Mouse (Mus musculus) retina, postnatal 1 day (tissue): ENCODE results near the gene Iqcf3.
A peak's percentile ranks its signal among the peaks of the same experiment; 100 is the strongest.
"Not testable (repeated sequence)": the region's sequence is repeated elsewhere in the genome, so short reads cannot be mapped to it uniquely, and the experiment has no call there.

Experiments used
- DNase-seq: peaks from one replicate; pipeline ENCODE4 v3.0.0-alpha.2; 2012

Iqcf3 gene

DNA sequence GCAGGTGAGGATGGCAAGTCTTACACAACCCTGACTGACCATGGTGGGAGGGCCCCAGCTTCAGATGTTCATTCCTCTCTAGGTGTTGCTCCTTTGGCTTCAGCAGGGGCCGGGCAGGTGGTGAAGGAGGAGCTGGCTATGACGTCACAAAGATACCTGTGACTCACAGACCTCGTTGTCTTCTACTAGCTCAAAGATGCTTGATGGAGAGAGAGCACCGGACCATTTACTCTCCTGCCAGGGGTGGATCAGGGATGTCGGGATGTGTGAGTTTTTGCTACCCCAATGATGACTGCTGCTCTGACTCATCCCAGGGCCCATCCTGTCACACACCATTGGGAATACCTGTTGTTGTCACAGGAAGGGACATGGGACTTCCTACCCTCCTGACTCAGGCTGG lies at the start of gene Iqcf3:
Gene Iqcf3 (minus strand): TSS at position 101 of the 400 bp plus-strand sequence.
- DNase-seq = no peak

- no peak for DNase-seq
These were observed 49.3 kb upstream of the Iqcf3 start for GRCm38 (mm10) chr9:106610727-106611126.

DNA sequence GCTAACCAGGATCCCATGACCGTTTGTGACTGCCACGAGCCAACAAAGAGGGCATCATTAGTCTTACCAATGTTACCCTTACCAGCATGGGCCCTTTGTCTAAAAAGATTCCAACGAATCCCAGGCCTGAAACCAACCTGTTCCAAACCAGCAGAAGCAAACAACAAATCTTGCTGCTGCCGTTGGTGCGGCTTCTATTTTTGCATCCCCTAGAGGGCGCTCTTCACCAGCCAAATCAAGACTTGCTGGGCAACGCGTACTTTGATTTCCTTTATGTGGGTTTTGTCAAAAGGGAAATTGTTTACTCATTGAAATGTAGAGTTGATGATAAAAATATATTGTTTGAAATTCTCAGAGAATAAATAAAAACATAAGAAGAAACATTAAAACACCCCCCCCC lies 39.1 kb upstream of the Iqcf3 start:
- peak; percentile 75 for DNase-seq

DNA sequence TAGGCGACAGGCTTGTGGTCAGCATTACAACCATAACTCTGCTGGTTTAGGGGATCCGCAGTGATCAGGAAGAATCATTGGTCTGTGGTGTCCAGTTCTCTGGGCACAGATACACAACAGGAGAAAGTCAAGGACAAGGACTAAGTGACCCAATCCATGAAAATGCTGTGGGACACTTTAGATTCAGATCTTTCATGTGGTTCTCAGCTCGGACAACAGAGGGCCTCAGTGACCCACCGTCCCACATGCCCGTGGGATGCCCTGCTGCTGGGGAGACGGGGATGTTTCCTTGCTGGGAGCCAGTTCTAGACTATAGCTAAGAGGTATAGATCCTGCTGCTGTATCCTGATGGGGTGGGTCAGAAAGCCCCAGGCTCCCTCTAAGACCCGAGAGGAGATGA lies 37.0 kb upstream of the Iqcf3 start:
- DNase-seq = no peak

- DNase-seq = no peak
These were observed 34.4 kb upstream of the Iqcf3 start for GRCm38 (mm10) chr9:106595836-106596235.

DNA sequence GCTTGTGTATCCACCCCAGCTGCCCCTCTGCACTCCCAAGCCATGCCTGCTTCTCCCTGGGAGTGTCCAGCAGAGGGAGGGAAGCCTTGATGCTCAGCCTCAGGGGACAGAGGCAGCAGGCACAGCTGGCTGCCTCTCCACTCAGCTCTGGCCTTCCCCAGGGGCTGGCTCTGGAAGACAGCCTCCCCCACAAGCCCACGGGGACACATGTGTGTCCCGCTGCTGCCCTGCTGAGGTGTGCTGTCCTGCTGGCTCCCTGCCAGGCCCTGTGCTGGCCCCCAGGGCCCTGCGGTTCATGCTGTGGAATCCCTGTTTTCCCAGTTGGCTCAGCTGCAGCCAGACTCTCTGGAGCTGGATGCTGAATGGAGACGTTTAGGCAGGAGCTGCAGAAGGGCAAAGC lies 34.0 kb upstream of the Iqcf3 start:
- DNase-seq = not testable (repeated sequence)

- DNase-seq = no peak
These were observed 30.7 kb upstream of the Iqcf3 start for GRCm38 (mm10) chr9:106592158-106592557.

- DNase-seq = no peak
These were observed 21.1 kb upstream of the Iqcf3 start for GRCm38 (mm10) chr9:106582552-106582951.

DNA sequence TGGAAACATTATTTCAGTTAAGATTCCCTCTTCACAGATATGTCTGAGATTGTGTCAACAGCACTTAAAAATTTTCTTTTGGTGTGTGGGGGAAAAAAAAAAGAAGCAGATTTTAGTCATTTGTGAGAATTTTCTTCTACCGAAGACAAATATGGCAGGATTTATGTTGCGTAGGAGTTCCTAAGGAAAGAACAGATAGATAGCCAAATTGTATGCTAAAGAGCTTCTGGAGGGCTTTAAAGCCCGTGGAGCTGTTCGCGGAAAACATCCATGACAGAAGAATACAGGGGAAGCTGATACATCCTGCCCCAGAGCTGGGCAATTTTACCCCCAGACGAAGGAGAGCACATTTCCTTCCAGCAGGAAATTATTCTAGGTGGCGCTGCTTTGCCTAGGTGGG lies 18.6 kb upstream of the Iqcf3 start:
- no peak for DNase-seq

DNA sequence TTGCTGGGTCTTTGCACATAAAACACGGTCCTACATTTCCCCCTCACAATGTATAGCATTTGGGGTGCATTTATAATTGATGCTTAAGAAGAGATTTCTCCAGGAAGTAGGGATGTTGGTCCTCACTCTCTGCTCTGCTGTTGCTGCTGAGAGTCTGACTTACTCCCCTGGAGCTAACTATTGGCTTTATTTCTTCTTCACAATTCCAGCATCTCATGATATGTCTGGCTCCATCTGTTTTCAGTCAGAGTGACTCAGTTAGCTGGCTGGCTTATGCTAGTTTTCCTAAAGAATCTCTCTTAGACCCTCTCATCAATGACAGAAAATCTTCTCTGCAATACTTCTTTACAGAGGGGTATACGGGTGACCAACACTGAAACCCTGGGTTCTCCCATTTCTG lies 14.7 kb upstream of the Iqcf3 start:
- DNase-seq = no peak

DNA sequence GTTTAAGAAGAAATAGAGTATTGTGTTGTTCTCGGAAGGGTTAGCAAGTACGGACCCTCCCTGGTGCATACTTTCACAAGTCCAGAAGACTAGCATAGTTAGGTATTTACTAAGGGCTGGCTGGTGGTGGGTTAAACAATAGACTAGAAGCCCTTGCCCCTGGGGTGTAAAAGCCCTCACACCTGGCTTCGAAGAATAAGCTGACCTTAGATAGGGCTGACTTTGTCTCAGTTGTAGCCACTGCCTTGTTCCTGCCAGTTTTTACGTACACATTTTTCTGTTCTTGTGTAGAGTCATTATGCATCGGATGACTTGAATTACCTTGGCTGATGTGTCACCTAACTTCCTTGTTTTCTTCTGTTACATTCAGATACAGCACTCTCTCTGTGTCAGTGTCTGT lies 11.9 kb upstream of the Iqcf3 start:
- no peak for DNase-seq

GRCm38 (mm10) chr9:106572186-106572585 lies 10.8 kb upstream of the Iqcf3 start:
- DNase-seq = no peak

- DNase-seq = no peak
These were observed 9.5 kb upstream of the Iqcf3 start, which contains the start of gene Iqcf4 for GRCm38 (mm10) chr9:106570896-106571295. Gene Iqcf4, minus strand, starts transcription at chr9:106570996.

DNA sequence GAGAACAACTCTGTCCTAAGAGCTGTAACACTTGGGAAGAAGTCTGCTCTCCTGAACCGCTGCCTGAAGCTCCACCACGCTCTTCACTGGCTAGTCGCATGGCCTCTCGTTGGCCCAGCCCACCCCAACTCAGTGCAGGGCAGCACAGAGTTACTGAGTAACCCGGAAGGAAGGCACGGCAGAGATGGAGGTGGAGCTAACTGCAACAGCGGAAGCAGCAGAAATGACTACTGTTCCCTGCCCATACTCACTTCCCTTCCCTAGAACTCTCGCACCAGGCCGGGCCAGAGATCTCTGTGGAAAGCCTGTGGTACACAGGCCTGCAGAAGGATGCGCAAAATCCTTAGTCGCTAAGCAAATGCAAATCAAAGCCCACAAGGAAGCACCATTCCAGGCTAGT lies 5.0 kb upstream of the Iqcf3 start:
- no peak for DNase-seq

- no peak for DNase-seq
These were observed 2.6 kb upstream of the Iqcf3 start for GRCm38 (mm10) chr9:106564025-106564424.

DNA sequence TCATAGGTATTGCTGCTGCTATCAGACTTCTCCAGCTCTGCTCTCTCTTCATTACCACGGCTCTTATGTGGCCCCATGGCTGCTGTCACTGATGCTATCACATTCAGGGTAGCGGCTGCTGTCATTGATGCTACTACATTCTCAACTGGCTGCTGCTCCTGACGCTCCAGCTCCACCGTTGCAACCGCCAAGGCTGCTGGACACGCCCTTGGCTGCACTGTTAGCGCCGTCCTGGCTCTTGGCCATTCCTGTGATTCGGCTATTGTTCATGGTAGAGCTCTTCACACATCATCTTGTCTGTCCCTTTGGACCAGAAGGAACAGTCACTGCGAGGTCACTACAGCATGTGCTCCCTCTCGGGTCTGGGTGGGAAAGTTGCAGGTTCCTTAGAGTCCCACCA lies 860 bp upstream of the Iqcf3 start:
- no peak for DNase-seq

DNA sequence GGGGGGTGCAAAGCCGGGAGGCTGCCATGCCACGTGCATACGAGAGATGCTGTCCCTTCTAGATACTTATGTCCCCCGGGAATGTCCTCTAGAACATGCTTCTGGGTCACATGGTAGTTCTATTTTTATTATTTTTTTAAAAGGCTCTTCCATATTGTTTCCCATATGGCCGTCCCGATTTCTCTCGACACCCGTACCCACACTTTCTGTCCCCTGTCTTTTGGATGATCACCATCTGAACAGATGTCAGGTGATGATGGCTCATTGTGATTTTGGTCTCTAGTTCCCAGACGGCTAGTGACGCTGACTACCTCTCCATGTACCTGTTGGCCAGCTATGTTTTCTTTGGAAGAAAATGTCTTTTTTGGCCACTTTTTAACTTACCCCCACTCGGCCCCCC lies 26.5 kb downstream of the Iqcf3 start:
- DNase-seq = no peak

- DNase-seq = no peak
These were observed 27.1 kb downstream of the Iqcf3 start for GRCm38 (mm10) chr9:106534296-106534695.

DNA sequence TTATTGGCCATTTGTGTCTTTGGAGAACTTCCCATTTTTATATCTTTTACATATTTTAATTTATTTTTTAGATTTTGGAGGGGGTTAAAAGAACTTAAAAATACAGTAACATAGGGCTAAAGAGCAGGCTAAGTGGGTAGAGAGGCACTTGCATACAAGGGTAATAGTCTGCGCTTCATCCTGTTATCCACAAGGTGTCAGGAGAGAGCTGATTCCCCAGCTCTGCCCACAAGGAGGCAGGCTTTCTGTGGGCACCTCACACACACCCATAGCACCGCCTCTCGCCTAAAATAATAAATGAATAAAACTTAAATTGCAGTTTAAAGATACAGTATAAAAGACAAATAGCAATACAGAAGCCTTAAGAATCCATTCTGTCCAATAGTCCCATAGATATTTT lies 29.6 kb downstream of the Iqcf3 start:
- DNase-seq = peak; percentile 66

- no peak for DNase-seq
These were observed 41.5 kb downstream of the Iqcf3 start for GRCm38 (mm10) chr9:106519909-106520308.

GRCm38 (mm10) chr9:106519433-106519832 lies 42.0 kb downstream of the Iqcf3 start:
- no peak for DNase-seq

DNA sequence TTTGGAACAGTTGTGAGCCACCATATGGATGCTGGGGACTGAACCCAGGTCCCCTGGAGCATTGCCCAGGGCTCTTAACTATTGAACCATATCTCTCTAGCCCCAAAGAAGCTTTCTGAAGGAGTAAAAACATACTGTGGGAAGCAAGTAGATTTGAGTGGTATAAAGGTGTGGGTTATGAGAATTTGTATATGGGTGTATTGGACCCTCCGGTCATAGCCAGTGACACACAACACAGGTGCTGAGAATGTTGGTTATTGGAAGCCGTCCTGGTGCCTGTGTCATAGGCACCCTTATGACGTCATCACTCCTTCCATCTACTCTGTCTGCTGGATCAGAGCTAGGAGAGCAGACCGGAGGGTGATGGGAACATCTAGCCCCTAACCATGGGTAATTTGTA lies 47.2 kb downstream of the Iqcf3 start, which contains the start of gene Iqcf5:
Gene Iqcf5 (plus strand): TSS at position 301 of the 400 bp plus-strand sequence.
- DNase-seq = no peak

DNA sequence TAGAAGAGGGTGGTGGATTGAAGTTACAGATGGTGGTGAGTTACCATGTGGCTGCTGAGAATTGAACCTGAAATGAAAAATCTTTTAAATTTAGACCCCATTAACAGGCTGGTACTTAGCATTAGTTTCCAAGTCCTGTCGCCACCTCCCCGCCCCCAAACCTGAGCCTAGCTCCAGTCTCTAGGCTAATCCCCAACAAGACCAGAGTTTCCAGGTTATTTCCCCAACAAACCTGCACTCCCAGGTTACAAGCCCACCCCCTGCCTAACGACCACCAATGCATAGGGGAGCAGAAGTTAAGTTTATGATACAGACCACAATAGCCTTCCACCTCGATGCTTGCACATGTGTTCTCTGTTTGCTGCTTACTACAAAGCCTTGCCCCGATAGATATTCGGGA lies 47.9 kb downstream of the Iqcf3 start:
- DNase-seq = no peak

DNA sequence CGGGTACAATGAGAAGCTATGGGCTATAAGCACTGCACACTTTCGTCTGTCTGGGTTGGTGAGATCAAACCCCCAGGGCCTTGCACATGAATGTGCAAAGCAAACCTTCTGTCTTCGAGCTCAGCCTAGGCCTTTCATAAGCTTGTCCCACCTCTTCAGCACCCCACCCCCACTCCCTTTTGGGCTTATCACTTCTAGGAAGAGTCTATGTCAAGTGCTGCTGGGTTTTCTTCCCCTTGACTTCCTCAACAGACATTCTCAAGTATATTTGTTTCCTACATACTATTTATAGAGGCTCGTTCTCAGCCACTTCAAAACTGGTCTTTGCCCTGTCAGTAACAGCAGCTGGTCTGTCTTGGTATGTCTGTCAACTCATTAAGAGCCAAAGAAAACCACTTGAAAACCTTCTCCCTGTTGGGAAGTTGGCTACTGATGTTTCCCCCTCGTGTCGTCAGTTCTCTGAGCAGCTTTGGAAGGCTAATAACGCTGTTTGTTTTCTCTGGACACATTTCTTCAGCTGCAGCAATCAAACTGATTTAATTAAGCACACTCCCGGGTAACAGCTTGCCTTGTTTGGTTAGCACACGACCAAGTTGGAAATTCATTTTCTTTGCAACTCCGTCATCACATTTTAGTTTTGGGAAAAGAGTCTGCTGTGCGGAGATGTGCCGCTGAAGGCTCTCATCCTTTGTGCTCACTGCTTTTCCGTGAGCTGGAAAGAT lies 48.5 kb downstream of the Iqcf3 start:
- no peak for DNase-seq

DNA sequence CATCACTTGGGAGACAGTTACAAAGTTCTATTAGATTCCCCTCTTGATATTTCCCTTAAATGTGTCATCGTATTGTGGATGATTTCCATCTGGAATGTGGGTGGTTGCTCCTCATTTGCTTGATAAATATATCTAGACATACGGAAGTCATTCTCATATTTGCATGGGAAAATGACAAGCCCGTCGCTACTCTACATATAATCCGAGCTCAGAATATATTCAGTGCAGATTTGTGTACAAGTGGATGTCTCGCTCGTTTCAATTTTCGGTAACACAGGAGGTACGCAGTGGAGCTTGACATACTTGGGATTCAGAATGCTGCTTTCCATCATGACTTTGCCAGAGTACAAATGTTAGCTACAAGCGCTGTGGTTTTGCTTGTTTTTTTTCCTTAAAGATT lies 52.1 kb downstream of the Iqcf3 start:
- DNase-seq = no peak
